Mouse (Mus musculus): Measurements from ENCODE around the gene Tceal9. TPM values are rescaled to one million over a fixed set of nuclear protein-coding genes. Genes with fewer than 3 reads are reported as not detected.

Tceal9 gene
- total and polyA plus RNA-seq, 3 experiments, result 75.2 to 113 TPM; not detected in 1

GRCm38 (mm10) chrX:136216303-136216702 is 28.6 kb upstream of the Tceal9 start:
- Histone ChIP-seq H3K27ac (ENCODE audit: control insufficient read depth, low read depth, low read length) (no peak overlapping the region), H3K9ac (ENCODE audit: control insufficient read depth, low read depth, low read length, poor library complexity, severe bottlenecking) (no peak overlapping the region), H3K27me3 (ENCODE audit: control insufficient read depth in 1 of 2, insufficient read depth in 2 of 2, low read length in 2 of 2) (peaks cover 2 to 4% of the 10 kb centered on the region in 2 experiments; a peak in 3 of 4 replicates), H3K9me3 (replicated peaks; ENCODE audit: insufficient read depth, low read length) (no peaks in the 10 kb centered on the region), H3K36me3 (ENCODE audit: control insufficient read depth in 1 of 2, insufficient read depth in 2 of 2, low read length in 2 of 2) (no peaks in the 10 kb centered on the region), H3K79me2 (ENCODE audit: control insufficient read depth, insufficient read depth, low read length, poor library complexity) (no peaks in the 10 kb centered on the region), H3K4me1 (ENCODE audit: control insufficient read depth in 1 of 2, insufficient read depth in 2 of 2, low read length in 2 of 2) (no peaks in the 10 kb centered on the region), H3K4me3 (ENCODE audit: control insufficient read depth in 1 of 2, insufficient read depth in 1 of 2, low read depth in 2 of 2, low read length in 2 of 2) (no peak overlapping the region)
- TF ChIP-seq ZMIZ1 (IDR thresholded peaks at IDR 0.05; ENCODE audit: low read depth, low read length), result no peak
- no peak for TF ChIP-seq KAT2A (conservative IDR thresholded peaks at IDR 0.05; ENCODE audit: low read depth, low read length)
- TF ChIP-seq CHD2 (IDR thresholded peaks at IDR 0.05; ENCODE audit: low read length), result no peak
- TF ChIP-seq ZC3H11A (IDR thresholded peaks at IDR 0.05; ENCODE audit: low read depth, low read length), result no peak
- no peak for TF ChIP-seq MYC (IDR thresholded peaks at IDR 0.05; ENCODE audit: low read depth, low read length)
- no peak for TF ChIP-seq ETS1 (IDR thresholded peaks at IDR 0.05; ENCODE audit: low read depth, low read length)
- no peak for TF ChIP-seq GABPA (IDR thresholded peaks at IDR 0.05; ENCODE audit: low read depth, low read length)
- TF ChIP-seq CHD1 (IDR thresholded peaks at IDR 0.05; ENCODE audit: low read depth, low read length), result no peak
- no peak for DNase-seq (ENCODE audit: low read depth, low spot score)

- TF ChIP-seq EP300 (IDR thresholded peaks at IDR 0.05; ENCODE audit: low read depth in 1 of 2, low read length in 2 of 2), result no peak
- no peak for TF ChIP-seq RAD21 (IDR thresholded peaks at IDR 0.05; ENCODE audit: low read depth, low read length)
- no peak for TF ChIP-seq MEF2A (IDR thresholded peaks at IDR 0.05; ENCODE audit: extremely low read depth, insufficient replicate concordance, low read depth, low read length, poor library complexity, severe bottlenecking)
- TF ChIP-seq POLR2A (IDR thresholded peaks at IDR 0.05; ENCODE audit: control insufficient read depth in 1 of 2, insufficient read depth in 1 of 2, low read depth in 1 of 2, low read length in 2 of 2, poor library complexity in 1 of 2), result no peak
- Histone ChIP-seq H3K4me1 (ENCODE audit: control insufficient read depth in 1 of 2, insufficient read depth in 2 of 2, low read length in 2 of 2) (no peaks in the 10 kb centered on the region), H3K27me3 (ENCODE audit: control insufficient read depth in 1 of 2, insufficient read depth in 2 of 2, low read length in 2 of 2) (peaks cover 2 to 18% of the 10 kb centered on the region in 2 experiments), H3K4me3 (ENCODE audit: control insufficient read depth in 1 of 2, insufficient read depth in 1 of 2, low read depth in 2 of 2, low read length in 2 of 2) (no peak overlapping the region), H3K9ac (ENCODE audit: control insufficient read depth, low read depth, low read length, poor library complexity, severe bottlenecking) (no peak overlapping the region), H3K9me3 (replicated peaks; ENCODE audit: insufficient read depth, low read length) (no peaks in the 10 kb centered on the region), H3K27ac (ENCODE audit: control insufficient read depth, low read depth, low read length) (no peak overlapping the region), H3K36me3 (ENCODE audit: control insufficient read depth in 1 of 2, insufficient read depth in 2 of 2, low read length in 2 of 2) (no peaks in the 10 kb centered on the region), H3K79me2 (ENCODE audit: control insufficient read depth, insufficient read depth, low read length, poor library complexity) (no peaks in the 10 kb centered on the region)
- no peak for DNase-seq (ENCODE audit: low read depth, low spot score)
Observed at GRCm38 (mm10) chrX:136223714-136224113, 21.2 kb upstream of the Tceal9 start.

DNA sequence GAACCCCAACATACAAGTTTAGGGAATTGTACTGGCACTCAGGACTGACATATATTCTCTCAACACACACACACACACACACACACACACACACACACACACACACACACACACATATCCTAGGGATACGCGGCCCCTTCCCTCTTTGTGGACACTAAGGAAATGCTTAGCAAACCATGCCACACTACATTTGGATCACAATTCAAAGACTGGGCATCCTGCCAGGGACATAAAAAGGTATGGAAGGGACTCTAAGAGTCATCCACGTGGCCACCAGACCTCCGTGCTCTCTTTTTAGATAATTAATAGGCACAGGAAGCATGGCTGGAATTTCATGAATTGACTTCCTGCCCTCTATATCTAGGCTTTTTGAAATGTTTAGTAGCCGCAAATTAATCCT is 17.1 kb upstream of the Tceal9 start:
- H3K9ac ChIP-seq (ENCODE audit: control insufficient read depth, low read depth, low read length, poor library complexity, severe bottlenecking), result no peak overlapping the region
- TF ChIP-seq E2F4 (IDR thresholded peaks at IDR 0.05; ENCODE audit: borderline replicate concordance, low read depth, low read length), result no peak
- TF ChIP-seq CHD1 (IDR thresholded peaks at IDR 0.05; ENCODE audit: low read depth, low read length), result no peak
- no peak for TF ChIP-seq POLR2A (IDR thresholded peaks at IDR 0.05; ENCODE audit: control insufficient read depth in 1 of 2, insufficient read depth in 1 of 2, low read depth in 1 of 2, low read length in 2 of 2, poor library complexity in 1 of 2)
- TF ChIP-seq BHLHE40 (IDR thresholded peaks at IDR 0.05; ENCODE audit: borderline replicate concordance, low read depth, low read length), result no peak
- TF ChIP-seq POLR2AphosphoS2 (IDR thresholded peaks at IDR 0.05; ENCODE audit: low read length), result no peak
- TF ChIP-seq RCOR1 (IDR thresholded peaks at IDR 0.05; ENCODE audit: low read depth, low read length), result no peak
- no peak for TF ChIP-seq ZMIZ1 (IDR thresholded peaks at IDR 0.05; ENCODE audit: low read depth, low read length)
- TF ChIP-seq NELFE (IDR thresholded peaks at IDR 0.05; ENCODE audit: low read depth, low read length), result no peak
- no peak for TF ChIP-seq POLR2AphosphoS5 (IDR thresholded peaks at IDR 0.05; ENCODE audit: borderline replicate concordance, low read depth, low read length)
- no peak for TF ChIP-seq USF2 (IDR thresholded peaks at IDR 0.05; ENCODE audit: borderline replicate concordance in 1 of 2, insufficient read depth in 1 of 2, low read depth in 1 of 2, low read length in 2 of 2)
- no peak for TF ChIP-seq ELF1 (IDR thresholded peaks at IDR 0.05; ENCODE audit: low read depth, low read length)
- no peak for TF ChIP-seq TCF12 (IDR thresholded peaks at IDR 0.05; ENCODE audit: low read depth, low read length)
- no peak for TF ChIP-seq UBTF (IDR thresholded peaks at IDR 0.05; ENCODE audit: borderline replicate concordance, insufficient read depth, low read depth, low read length)
- no peak for TF ChIP-seq KAT2A (conservative IDR thresholded peaks at IDR 0.05; ENCODE audit: low read depth, low read length)
- TF ChIP-seq GATA1 (IDR thresholded peaks at IDR 0.05; ENCODE audit: low read depth, low read length), result no peak
- TF ChIP-seq RAD21 (IDR thresholded peaks at IDR 0.05; ENCODE audit: low read depth, low read length), result no peak
- no peak for TF ChIP-seq HCFC1 (IDR thresholded peaks at IDR 0.05; ENCODE audit: low read depth, low read length)
- TF ChIP-seq TAL1 (IDR thresholded peaks at IDR 0.05; ENCODE audit: low read length), result no peak
- no peak for TF ChIP-seq GABPA (IDR thresholded peaks at IDR 0.05; ENCODE audit: low read depth, low read length)
- no peaks in the 10 kb centered on the region for H3K36me3 ChIP-seq (ENCODE audit: control insufficient read depth in 1 of 2, insufficient read depth in 2 of 2, low read length in 2 of 2)
- H3K9me3 ChIP-seq (replicated peaks; ENCODE audit: insufficient read depth, low read length), result no peaks in the 10 kb centered on the region
- no peaks in the 10 kb centered on the region for H3K4me1 ChIP-seq (ENCODE audit: control insufficient read depth in 1 of 2, insufficient read depth in 2 of 2, low read length in 2 of 2)
- no peak overlapping the region for H3K27ac ChIP-seq (ENCODE audit: control insufficient read depth, low read depth, low read length)
- peaks cover 2 to 10% of the 10 kb centered on the region in 2 experiments; a peak in 3 of 4 replicates for H3K27me3 ChIP-seq (ENCODE audit: control insufficient read depth in 1 of 2, insufficient read depth in 2 of 2, low read length in 2 of 2)
- H3K79me2 ChIP-seq (ENCODE audit: control insufficient read depth, insufficient read depth, low read length, poor library complexity), result no peaks in the 10 kb centered on the region
- H3K4me3 ChIP-seq (ENCODE audit: control insufficient read depth in 1 of 2, insufficient read depth in 1 of 2, low read depth in 2 of 2, low read length in 2 of 2), result no peak overlapping the region
- no peak for DNase-seq (ENCODE audit: low read depth, low spot score)
